Mouse (Mus musculus): ENCODE results near the gene Ptprk.

GRCm38 (mm10) chr10:28540595-28540994 is 466.0 kb downstream of the Ptprk start:
- no peak for TF ChIP-seq CTCF (IDR thresholded peaks at IDR 0.05; ENCODE audit: control insufficient read depth, insufficient read depth, low read length)
- TF ChIP-seq POLR2A (IDR thresholded peaks at IDR 0.05; ENCODE audit: borderline replicate concordance, control insufficient read depth, low read depth, low read length), result no peak

All from bone marrow, adult 2 months (tissue).